Mouse (Mus musculus) forebrain, embryonic 13.5 days (tissue): Measurements from ENCODE around the gene Ccdc34. TPM values are rescaled to one million over a fixed set of nuclear protein-coding genes. Genes with fewer than 3 reads are reported as not detected.

Source experiments
- ATAC-seq: fragments of 200-750 bp; cut with Nextera tagmentation; 2 replicates; pipeline ENCODE4 v1.8.0; 2017
- H3K27ac ChIP-seq: fragments of 300-500 bp; sonication (generic); 2 replicates; pipeline ENCODE4 v1.5.1; 2015; ENCODE audit warnings: inconsistent platforms, mild to moderate bottlenecking, moderate library complexity
- H3K27me3 ChIP-seq: fragments of 300-500 bp; sonication (generic); 2 replicates; pipeline ENCODE4 v1.6.1; 2015; ENCODE audit warnings: mild to moderate bottlenecking, inconsistent platforms
- H3K36me3 ChIP-seq: fragments of 300-500 bp; sonication (generic); 2 replicates; pipeline ENCODE4 v1.6.1; 2015; ENCODE audit warnings: mild to moderate bottlenecking, inconsistent platforms; ENCODE audit not compliant: poor library complexity, severe bottlenecking
- H3K4me1 ChIP-seq: fragments of 300-500 bp; sonication (generic); 2 replicates; pipeline ENCODE4 v1.6.1; 2015; ENCODE audit warnings: inconsistent platforms
- H3K4me2 ChIP-seq: fragments of 300-500 bp; sonication (generic); 2 replicates; pipeline ENCODE4 v1.6.1; 2015; ENCODE audit warnings: inconsistent platforms, mild to moderate bottlenecking, moderate library complexity
- H3K4me3 ChIP-seq: fragments of 300-500 bp; sonication (generic); 2 replicates; pipeline ENCODE4 v1.5.1; 2015; ENCODE audit warnings: mild to moderate bottlenecking, inconsistent platforms
- H3K9ac ChIP-seq: fragments of 300-500 bp; sonication (generic); 2 replicates; pipeline ENCODE4 v1.6.1; 2015; ENCODE audit warnings: mild to moderate bottlenecking, inconsistent platforms
- H3K9me3 ChIP-seq: fragments of 300-500 bp; sonication (generic); replicated peaks from 2 replicates; pipeline ENCODE4 v1.6.1; 2016; ENCODE audit warnings: inconsistent platforms
- WGBS: fragments of 180-500 bp; shearing (Covaris S2); methylation state at CpG from one replicate; pipeline ENCODE4 v1.1.7; 2015; 5-methylcytosine and 5-hydroxymethylcytosine counted together
- polyA plus RNA-seq: library from polyadenylated mRNA; unstranded; fragments of >200 nt; fragmentation: Nextera tagmentation; extraction: Ambion mirVana; gene quantifications from 2 replicates; pipeline ENCODE4 v1.2.1, GENCODE M21; 2015

Ccdc34 gene
- polyA plus RNA-seq, 1 experiment from 2014 or later = 57.9 TPM

GRCm38 (mm10) chr2:110005596-110006239 lies 11.9 kb upstream of the Ccdc34 start:
- no peaks in the 10 kb centered on the region for H3K9me3 ChIP-seq
- H3K27me3 ChIP-seq = no peaks in the 10 kb centered on the region
- 91% methylated on average over 3 of the region's 3 CpGs for WGBS
- H3K36me3 ChIP-seq = no peaks in the 10 kb centered on the region
- no peak for ATAC-seq
- no peak overlapping the region for H3K4me2 ChIP-seq
- no peak overlapping the region for H3K4me3 ChIP-seq
- H3K4me1 ChIP-seq = no peaks in the 10 kb centered on the region
- no peak overlapping the region for H3K27ac ChIP-seq
- no peak overlapping the region for H3K9ac ChIP-seq

DNA sequence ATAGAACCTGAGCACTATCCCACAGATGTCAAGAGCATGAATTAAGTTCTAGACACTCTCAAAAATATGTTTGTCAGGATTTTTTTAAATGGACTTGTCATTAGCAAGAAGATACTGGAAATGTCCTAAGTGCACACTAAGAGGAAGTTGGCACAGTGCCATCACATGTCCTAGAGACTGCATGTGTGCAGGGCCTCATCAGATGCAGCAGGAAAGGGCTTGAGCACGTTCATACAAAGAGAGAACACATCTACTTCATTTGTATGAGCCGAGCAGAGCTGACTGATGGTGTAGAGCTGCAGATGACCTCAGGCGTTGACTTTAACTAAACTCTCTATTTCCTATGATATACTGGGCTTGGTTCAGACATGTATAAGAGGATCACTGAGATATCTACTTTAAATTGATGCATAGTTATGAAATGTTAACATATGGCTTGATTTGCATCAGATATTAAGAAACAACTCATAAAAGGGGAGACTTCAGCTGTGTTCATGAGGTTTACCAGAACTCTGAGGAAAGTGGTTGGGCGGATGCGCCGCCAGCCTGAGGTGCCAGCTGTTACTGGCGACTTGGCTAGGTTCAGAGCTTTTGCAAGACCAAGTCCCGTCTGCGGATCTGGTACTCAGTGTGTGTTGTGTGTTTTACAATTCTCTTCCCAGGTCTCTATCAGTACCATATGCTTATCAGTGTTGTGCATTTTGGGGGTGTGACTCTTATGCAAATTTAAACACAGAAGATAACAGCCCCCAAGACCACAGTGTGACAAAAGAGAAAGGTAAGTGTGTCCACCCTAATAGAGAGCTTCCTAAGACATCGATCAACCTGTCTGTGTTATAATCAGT lies 10.0 kb upstream of the Ccdc34 start:
- H3K9ac ChIP-seq = no peak overlapping the region
- H3K27me3 ChIP-seq = no peaks in the 10 kb centered on the region
- H3K9me3 ChIP-seq = no peaks in the 10 kb centered on the region
- H3K4me1 ChIP-seq = no peaks in the 10 kb centered on the region
- H3K27ac ChIP-seq = no peak overlapping the region
- no peak overlapping the region for H3K4me3 ChIP-seq
- ATAC-seq = no peak
- peaks cover 8% of the 10 kb centered on the region for H3K36me3 ChIP-seq
- 93% methylated on average over 10 of the region's 10 CpGs for WGBS
- no peak overlapping the region for H3K4me2 ChIP-seq

GRCm38 (mm10) chr2:110009449-110009848 lies 8.2 kb upstream of the Ccdc34 start:
- Histone ChIP-seq H3K4me1 (no peaks in the 10 kb centered on the region), H3K27me3 (no peaks in the 10 kb centered on the region), H3K36me3 (peaks cover 8% of the 10 kb centered on the region), H3K27ac (no peak overlapping the region), H3K4me3 (no peak overlapping the region), H3K9ac (no peak overlapping the region), H3K9me3 (no peaks in the 10 kb centered on the region), H3K4me2 (no peak overlapping the region)
- ATAC-seq = no peak

- Histone ChIP-seq H3K4me2 (no peak overlapping the region), H3K36me3 (peaks cover 8% of the 10 kb centered on the region), H3K9me3 (no peaks in the 10 kb centered on the region), H3K27me3 (no peaks in the 10 kb centered on the region), H3K4me3 (no peak overlapping the region), H3K4me1 (peaks cover 5% of the 10 kb centered on the region), H3K27ac (no peak overlapping the region), H3K9ac (no peak overlapping the region)
- WGBS = 90% methylated on average over 13 of the region's 13 CpGs
- ATAC-seq = no peak
Measured at GRCm38 (mm10) chr2:110012184-110012725, 5.4 kb upstream of the Ccdc34 start.

DNA sequence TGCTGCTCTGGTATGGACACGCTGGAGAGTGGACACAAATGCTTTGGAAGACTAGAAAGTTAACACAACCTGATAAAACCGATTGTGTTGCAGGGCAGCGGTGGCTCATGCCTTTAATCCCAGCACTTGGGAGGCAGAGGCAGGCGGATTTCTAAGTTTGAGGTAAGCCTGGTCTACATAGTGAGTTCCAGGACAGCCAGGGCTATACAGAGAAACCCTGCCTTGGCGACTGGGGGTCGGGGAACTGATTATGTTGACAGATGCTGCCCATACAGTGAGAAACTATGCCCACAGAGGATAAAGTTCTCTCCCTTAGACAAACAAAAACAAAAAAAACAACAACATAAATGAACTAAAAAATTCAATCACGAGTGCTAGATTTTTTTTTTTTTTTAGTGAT lies 530 bp upstream of the Ccdc34 start:
- H3K4me2 ChIP-seq = peak overlapping the region; percentile 66
- peak overlapping the region; percentile 92 for H3K9ac ChIP-seq
- peak; percentile 47 for ATAC-seq

GRCm38 (mm10) chr2:110019656-110020055 lies 2.0 kb downstream of the Ccdc34 start:
- Histone ChIP-seq H3K36me3 (peaks cover 24% of the 10 kb centered on the region), H3K4me1 (peaks cover 34% of the 10 kb centered on the region), H3K4me2 (peak overlapping the region; percentile 66), H3K4me3 (no peak overlapping the region; the same call in 1 of the 2 replicates), H3K27ac (no peak overlapping the region), H3K9me3 (no peaks in the 10 kb centered on the region), H3K27me3 (no peaks in the 10 kb centered on the region), H3K9ac (peak overlapping the region; percentile 50)
- 76% methylated on average over 4 of the region's 4 CpGs for WGBS
- ATAC-seq = no peak

More for the DNA sequence above, 530 bp upstream of the Ccdc34 start:
- Histone ChIP-seq H3K9me3 (no peaks in the 10 kb centered on the region), H3K27me3 (no peaks in the 10 kb centered on the region), H3K27ac (0 out of 2 replicates have a peak overlapping the region, but pooled peaks have one; percentile 45), H3K4me3 (peak overlapping the region; percentile 77), H3K4me1 (peaks cover 34% of the 10 kb centered on the region), H3K36me3 (peaks cover 14% of the 10 kb centered on the region)
- 45% methylated on average over 7 of the region's 7 CpGs for WGBS

DNA sequence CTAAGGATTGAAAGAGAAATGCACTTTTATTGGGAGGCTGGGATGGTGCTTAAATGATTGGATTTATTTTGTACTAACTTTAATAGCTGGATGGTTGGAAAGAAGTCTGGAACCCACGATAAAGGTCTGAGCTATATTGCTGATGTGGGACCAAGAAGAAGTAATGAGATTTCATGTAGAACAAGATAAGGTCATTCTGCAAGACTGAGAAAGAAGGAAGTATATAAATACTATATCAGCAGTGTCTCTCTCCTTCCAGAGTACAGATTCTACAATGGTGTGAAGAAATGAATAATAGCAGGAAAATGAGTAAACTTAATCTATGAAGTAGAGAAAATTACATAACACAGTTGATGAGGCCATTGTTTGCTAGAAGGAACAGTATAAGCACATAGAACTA lies 2.8 kb downstream of the Ccdc34 start:
- no peaks in the 10 kb centered on the region for H3K9me3 ChIP-seq
- 95% methylated on average over 1 of the region's 1 CpGs for WGBS
- no peaks in the 10 kb centered on the region for H3K27me3 ChIP-seq
- peaks cover 26% of the 10 kb centered on the region for H3K36me3 ChIP-seq
- H3K4me3 ChIP-seq = no peak overlapping the region
- H3K4me2 ChIP-seq = peak overlapping the region; percentile 66
- H3K4me1 ChIP-seq = peaks cover 34% of the 10 kb centered on the region
- H3K27ac ChIP-seq = no peak overlapping the region
- no peak for ATAC-seq
- H3K9ac ChIP-seq = 0 out of 2 replicates have a peak overlapping the region, but pooled peaks have one; percentile 50

DNA sequence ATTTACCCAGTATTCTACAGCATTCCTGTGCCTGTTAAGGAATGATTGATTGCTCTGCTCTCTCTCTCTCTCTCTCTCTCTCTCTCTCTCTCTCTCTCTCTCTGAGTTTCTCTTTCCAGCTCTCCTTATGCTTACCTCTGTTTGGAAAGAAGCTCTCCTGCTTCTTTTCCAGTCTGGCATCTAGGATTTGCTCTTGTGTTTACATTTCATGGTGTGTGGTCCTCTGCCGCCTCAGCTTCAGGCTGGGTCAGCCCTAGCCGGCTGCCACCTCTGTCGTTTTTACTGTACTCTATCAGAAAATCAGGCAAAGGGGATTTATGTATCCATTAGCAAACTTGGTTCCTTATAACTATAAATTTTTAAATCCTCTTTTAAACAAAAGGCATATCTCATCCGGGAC lies 18.6 kb downstream of the Ccdc34 start:
- Histone ChIP-seq H3K27me3 (no peaks in the 10 kb centered on the region), H3K4me2 (no peak overlapping the region), H3K36me3 (peaks cover 24% of the 10 kb centered on the region), H3K27ac (no peak overlapping the region), H3K4me1 (no peaks in the 10 kb centered on the region), H3K9me3 (no peaks in the 10 kb centered on the region), H3K4me3 (no peak overlapping the region), H3K9ac (no peak overlapping the region)
- ATAC-seq = no peak
- 51% methylated on average over 4 of the region's 4 CpGs for WGBS

GRCm38 (mm10) chr2:110036665-110037064 lies 19.0 kb downstream of the Ccdc34 start:
- H3K9me3 ChIP-seq = no peaks in the 10 kb centered on the region
- WGBS = 81% methylated on average over 4 of the region's 4 CpGs
- H3K9ac ChIP-seq = no peak overlapping the region
- H3K4me3 ChIP-seq = no peak overlapping the region
- ATAC-seq = no peak
- no peak overlapping the region for H3K4me2 ChIP-seq
- H3K4me1 ChIP-seq = no peaks in the 10 kb centered on the region
- no peak overlapping the region for H3K27ac ChIP-seq
- H3K27me3 ChIP-seq = no peaks in the 10 kb centered on the region
- H3K36me3 ChIP-seq = peaks cover 26% of the 10 kb centered on the region

GRCm38 (mm10) chr2:110037221-110037620 lies 19.6 kb downstream of the Ccdc34 start:
- 92% methylated on average over 2 of the region's 2 CpGs for WGBS
- no peaks in the 10 kb centered on the region for H3K9me3 ChIP-seq
- no peak overlapping the region for H3K4me2 ChIP-seq
- no peak overlapping the region for H3K27ac ChIP-seq
- no peaks in the 10 kb centered on the region for H3K27me3 ChIP-seq
- peaks cover 28% of the 10 kb centered on the region for H3K36me3 ChIP-seq
- no peaks in the 10 kb centered on the region for H3K4me1 ChIP-seq
- H3K4me3 ChIP-seq = no peak overlapping the region
- H3K9ac ChIP-seq = no peak overlapping the region
- ATAC-seq = no peak

- Histone ChIP-seq H3K4me3 (no peak overlapping the region), H3K4me1 (no peaks in the 10 kb centered on the region), H3K9me3 (no peaks in the 10 kb centered on the region), H3K9ac (no peak overlapping the region), H3K27me3 (no peaks in the 10 kb centered on the region), H3K36me3 (peaks cover 18% of the 10 kb centered on the region), H3K27ac (no peak overlapping the region), H3K4me2 (no peak overlapping the region)
- no peak for ATAC-seq
- 92% methylated on average over 5 of the region's 5 CpGs for WGBS
Measured at GRCm38 (mm10) chr2:110038341-110038740, 20.7 kb downstream of the Ccdc34 start.
